Mouse (Mus musculus) MEL (cell line): Measurements from ENCODE around the gene Slc4a10. TPM values are rescaled to one million over a fixed set of nuclear protein-coding genes. Genes with fewer than 3 reads are reported as not detected.

Experiments
- DNase-seq: peaks from one replicate; pipeline ENCODE4 v3.0.0; 2011; ENCODE audit warnings: low read depth, low spot score
- H3K27ac ChIP-seq: 2 replicates; pipeline ENCODE4 v1.5.1; 2012; ENCODE audit warnings: low read depth, mild to moderate bottlenecking, control low read depth, low read length, moderate library complexity; ENCODE audit not compliant: control insufficient read depth
- H3K27me3 ChIP-seq, 2 experiments: fragments of 150-350 bp in 1 of 2; sonication (generic) in 1 of 2; 2 replicates each; pipeline ENCODE4 v1.6.1; 2012; ENCODE audit warnings: low read length in 2 of 2, mild to moderate bottlenecking in 2 of 2, improper control_type of control experiment in 1 of 2, moderate library complexity in 1 of 2; ENCODE audit not compliant: insufficient read depth in 2 of 2, control insufficient read depth in 1 of 2
- H3K36me3 ChIP-seq, 2 experiments: 2 replicates each; pipeline ENCODE4 v1.6.1; 2012 to 2014; ENCODE audit warnings: low read length in 2 of 2, improper control_type of control experiment in 1 of 2, inconsistent platforms in 1 of 2, mild to moderate bottlenecking in 1 of 2; ENCODE audit not compliant: insufficient read depth in 2 of 2, control insufficient read depth in 1 of 2
- H3K4me1 ChIP-seq, 2 experiments: fragments of 150-350 bp in 1 of 2; sonication (generic) in 1 of 2; 2 replicates each; pipeline ENCODE4 v1.6.1; 2012; ENCODE audit warnings: low read length in 2 of 2, improper control_type of control experiment in 1 of 2, mild to moderate bottlenecking in 1 of 2; ENCODE audit not compliant: insufficient read depth in 2 of 2, control insufficient read depth in 1 of 2
- H3K4me3 ChIP-seq, 2 experiments: fragments of 150-350 bp in 1 of 2; sonication (generic) in 1 of 2; 2 replicates each; pipeline ENCODE4 v1.5.1; 2012; ENCODE audit warnings: low read depth in 2 of 2, low read length in 2 of 2, mild to moderate bottlenecking in 2 of 2, moderate library complexity in 2 of 2, control low read depth in 1 of 2, improper control_type of control experiment in 1 of 2; ENCODE audit not compliant: control insufficient read depth in 1 of 2, insufficient read depth in 1 of 2
- H3K79me2 ChIP-seq: 2 replicates; pipeline ENCODE4 v1.6.1; 2012; ENCODE audit warnings: mild to moderate bottlenecking, low read length, moderate library complexity; ENCODE audit not compliant: control insufficient read depth, poor library complexity, insufficient read depth
- H3K9ac ChIP-seq: 2 replicates; pipeline ENCODE4 v1.6.1; 2012; ENCODE audit warnings: low read depth, mild to moderate bottlenecking, control low read depth, low read length, moderate library complexity; ENCODE audit not compliant: control insufficient read depth, poor library complexity, severe bottlenecking
- H3K9me3 ChIP-seq: fragments of 150-350 bp; sonication (generic); replicated peaks from 2 replicates; pipeline ENCODE4 v1.6.1; 2012; ENCODE audit warnings: mild to moderate bottlenecking, low read length, improper control_type of control experiment, moderate library complexity; ENCODE audit not compliant: insufficient read depth
- BHLHE40 ChIP-seq: IDR thresholded peaks from 2 replicates; pipeline ENCODE4 v1.6.1; 2012; ENCODE audit warnings: low read depth, mild to moderate bottlenecking, inconsistent platforms, low read length, improper control_type of control experiment, borderline replicate concordance
- CTCF ChIP-seq, 3 experiments: IDR thresholded peaks in 2 of 3; conservative IDR thresholded peaks in 1 of 3; 2 replicates each; pipeline ENCODE4 v1.5.1; 2011 to 2012; ENCODE audit warnings: low read length in 3 of 3, low read depth in 2 of 3, mild to moderate bottlenecking in 2 of 3, improper control_type of control experiment in 1 of 3, inconsistent platforms in 1 of 3, mixed read lengths in 1 of 3, moderate library complexity in 1 of 3; ENCODE audit not compliant: control insufficient read depth in 1 of 3, insufficient read depth in 1 of 3, poor library complexity in 1 of 3, severe bottlenecking in 1 of 3
- E2F4 ChIP-seq: IDR thresholded peaks from 2 replicates; pipeline ENCODE4 v1.6.1; 2011; ENCODE audit warnings: low read depth, low read length, improper control_type of control experiment, borderline replicate concordance
- ELF1 ChIP-seq: IDR thresholded peaks from 2 replicates; pipeline ENCODE4 v1.6.1; 2014; ENCODE audit warnings: low read depth, mild to moderate bottlenecking, inconsistent platforms, low read length, improper control_type of control experiment, moderate library complexity
- ETS1 ChIP-seq: IDR thresholded peaks from 2 replicates; pipeline ENCODE4 v1.6.1; 2012; ENCODE audit warnings: low read depth, mild to moderate bottlenecking, inconsistent platforms, low read length, improper control_type of control experiment, moderate library complexity
- GABPA ChIP-seq: IDR thresholded peaks from 2 replicates; pipeline ENCODE4 v1.6.1; 2012; ENCODE audit warnings: low read depth, mild to moderate bottlenecking, inconsistent platforms, low read length, improper control_type of control experiment, moderate library complexity
- GATA1 ChIP-seq: IDR thresholded peaks from 2 replicates; pipeline ENCODE4 v1.6.1; 2011; ENCODE audit warnings: low read depth, low read length, improper control_type of control experiment
- JUND ChIP-seq: IDR thresholded peaks from 2 replicates; pipeline ENCODE4 v1.6.1; 2011; ENCODE audit warnings: low read depth, mild to moderate bottlenecking, improper control_type of control experiment, low read length
- KAT2A ChIP-seq: conservative IDR thresholded peaks from 2 replicates; pipeline ENCODE4 v1.6.1; 2012; ENCODE audit warnings: low read depth, low read length, improper control_type of control experiment, inconsistent platforms
- MAX ChIP-seq: IDR thresholded peaks from 2 replicates; pipeline ENCODE4 v1.6.1; 2011; ENCODE audit warnings: low read length, improper control_type of control experiment
- MAZ ChIP-seq: IDR thresholded peaks from 2 replicates; pipeline ENCODE4 v1.6.1; 2012; ENCODE audit warnings: low read depth, mild to moderate bottlenecking, inconsistent platforms, low read length, improper control_type of control experiment
- MEF2A ChIP-seq: IDR thresholded peaks from 2 replicates; pipeline ENCODE4 v1.6.1; 2014; ENCODE audit warnings: low read depth, mild to moderate bottlenecking, inconsistent platforms, low read length, improper control_type of control experiment; ENCODE audit not compliant: poor library complexity, insufficient replicate concordance, severe bottlenecking; ENCODE audit errors: extremely low read depth
- MXI1 ChIP-seq: IDR thresholded peaks from 2 replicates; pipeline ENCODE4 v1.6.1; 2011; ENCODE audit warnings: mild to moderate bottlenecking, low read depth, low read length, improper control_type of control experiment
- MYB ChIP-seq: IDR thresholded peaks from 2 replicates; pipeline ENCODE4 v1.6.1; 2011; ENCODE audit warnings: mild to moderate bottlenecking, low read depth, low read length, improper control_type of control experiment
- NELFE ChIP-seq: IDR thresholded peaks from 2 replicates; pipeline ENCODE4 v1.6.1; 2011; ENCODE audit warnings: low read depth, low read length, improper control_type of control experiment
- NRF1 ChIP-seq: IDR thresholded peaks from 2 replicates; pipeline ENCODE4 v1.6.1; 2014; ENCODE audit warnings: low read depth, mild to moderate bottlenecking, inconsistent platforms, low read length, improper control_type of control experiment, moderate library complexity; ENCODE audit not compliant: poor library complexity, insufficient read depth, severe bottlenecking
- POLR2A ChIP-seq, 2 experiments: IDR thresholded peaks; 2 replicates each; pipeline ENCODE4 v1.6.1; 2011 to 2012; ENCODE audit warnings: low read length in 2 of 2, mild to moderate bottlenecking in 2 of 2, control low read depth in 1 of 2, improper control_type of control experiment in 1 of 2, low read depth in 1 of 2, moderate library complexity in 1 of 2; ENCODE audit not compliant: control insufficient read depth in 1 of 2, insufficient read depth in 1 of 2, poor library complexity in 1 of 2
- POLR2AphosphoS2 ChIP-seq: IDR thresholded peaks from 2 replicates; pipeline ENCODE4 v1.6.1; 2011; ENCODE audit warnings: low read length, improper control_type of control experiment
- POLR2AphosphoS5 ChIP-seq: IDR thresholded peaks from 2 replicates; pipeline ENCODE4 v1.6.1; 2012; ENCODE audit warnings: low read depth, borderline replicate concordance, mild to moderate bottlenecking, inconsistent platforms, low read length, moderate library complexity, mixed read lengths
- RAD21 ChIP-seq: IDR thresholded peaks from 2 replicates; pipeline ENCODE4 v1.6.1; 2011; ENCODE audit warnings: mild to moderate bottlenecking, low read depth, low read length, improper control_type of control experiment
- TAL1 ChIP-seq: IDR thresholded peaks from 2 replicates; pipeline ENCODE4 v1.6.1; 2012; ENCODE audit warnings: mild to moderate bottlenecking, inconsistent platforms, low read length, moderate library complexity, mixed read lengths
- UBTF ChIP-seq: IDR thresholded peaks from 2 replicates; pipeline ENCODE4 v1.6.1; 2012; ENCODE audit warnings: low read depth, mild to moderate bottlenecking, inconsistent platforms, low read length, improper control_type of control experiment, moderate library complexity, borderline replicate concordance; ENCODE audit not compliant: insufficient read depth
- ZC3H11A ChIP-seq: IDR thresholded peaks from 2 replicates; pipeline ENCODE4 v1.6.1; 2012; ENCODE audit warnings: low read depth, mild to moderate bottlenecking, inconsistent platforms, low read length, improper control_type of control experiment
- ZKSCAN1 ChIP-seq: IDR thresholded peaks from 2 replicates; pipeline ENCODE4 v1.6.1; 2012; ENCODE audit warnings: low read depth, mild to moderate bottlenecking, inconsistent platforms, low read length, improper control_type of control experiment, moderate library complexity
- polyA plus RNA-seq, 2 experiments: library from polyadenylated mRNA; stranded (reverse) in 1 of 2; unstranded in 1 of 2; fragments of >175 nt in 1 of 2; fragments of >200 nt in 1 of 2; gene quantifications; 2 replicates each; pipeline versions ENCODE4 v1.2.1 to v1.2.4; 2012; ENCODE audit warnings: low replicate concordance in 2 of 2, low read depth in 1 of 2; ENCODE audit not compliant: insufficient read length in 2 of 2, insufficient read depth in 1 of 2, missing spikeins in 1 of 2
- total RNA-seq: library from RNA; depleted of rRNA; stranded (reverse); fragments of 300-350 nt; gene quantifications from 2 replicates; pipeline ENCODE4 v1.2.3, GENCODE M21; 2012

Gene Slc4a10
- total and polyA plus RNA-seq, 3 experiments = 0.08 TPM; not detected in 2

DNA sequence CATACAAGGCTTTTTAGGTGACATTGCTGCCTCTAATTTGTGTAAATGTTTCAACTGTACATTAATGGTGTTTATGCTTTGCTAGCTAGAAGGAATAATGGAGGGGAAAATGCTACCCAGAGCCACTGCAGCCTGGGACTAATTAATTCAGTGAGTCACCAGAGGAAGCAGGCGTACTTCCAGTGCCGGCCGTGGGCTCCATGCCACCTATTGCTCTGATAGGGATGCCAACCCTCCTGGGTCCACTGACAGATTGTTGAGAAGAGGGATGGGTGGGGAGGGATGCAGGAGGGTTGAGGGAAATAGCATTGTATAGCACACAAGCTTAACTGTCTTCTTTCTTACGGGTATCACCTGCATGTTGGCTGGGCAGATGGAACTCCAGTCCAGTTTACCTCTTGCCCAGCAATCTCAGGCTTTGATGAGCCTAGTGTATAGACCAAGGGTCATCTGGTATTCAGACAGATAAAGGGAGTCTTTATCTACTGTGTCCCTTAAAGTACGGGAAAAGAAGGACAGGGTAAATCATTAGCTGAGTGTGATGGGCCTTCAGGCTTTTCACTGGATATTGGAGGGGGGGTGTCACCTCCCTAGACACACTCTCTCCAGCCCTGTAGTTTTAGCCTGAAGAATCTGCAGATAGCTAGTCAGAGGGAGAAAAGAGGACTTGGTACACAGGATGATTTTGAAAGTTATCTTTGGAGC, 322.2 kb downstream of the Slc4a10 start:
- H3K9ac ChIP-seq = no peak overlapping the region
- H3K27me3 ChIP-seq = no peaks in the 10 kb centered on the region
- no peak overlapping the region for H3K4me3 ChIP-seq
- TF ChIP-seq E2F4 (no peak), NELFE (no peak), CTCF (IDR thresholded peaks at IDR 0.05 in 2 of 3, conservative IDR thresholded peaks at IDR 0.05 in 1 of 3; ENCODE audit: control insufficient read depth in 1 of 3, insufficient read depth in 1 of 3, low read depth in 2 of 3, low read length in 3 of 3, poor library complexity in 1 of 3, severe bottlenecking in 1 of 3) (no peak), MAX (no peak), POLR2AphosphoS5 (no peak), MAZ (no peak), GATA1 (no peak), MEF2A (no peak), ZC3H11A (no peak), ELF1 (no peak), MXI1 (no peak), BHLHE40 (no peak), JUND (no peak), RAD21 (no peak), UBTF (no peak), ZKSCAN1 (no peak), ETS1 (no peak)
- H3K4me1 ChIP-seq = peaks cover 15 to 21% of the 10 kb centered on the region in 2 experiments
- H3K36me3 ChIP-seq = peaks cover 22 to 36% of the 10 kb centered on the region in 2 experiments
- H3K27ac ChIP-seq = no peak overlapping the region
- H3K9me3 ChIP-seq = no peaks in the 10 kb centered on the region
- no peak for DNase-seq
- no peaks in the 10 kb centered on the region for H3K79me2 ChIP-seq

GRCm38 (mm10) chr2:62370048-62370447, 323.8 kb downstream of the Slc4a10 start:
- no peak for TF ChIP-seq KAT2A
- TF ChIP-seq NRF1 = no peak
- TF ChIP-seq RAD21 = no peak
- TF ChIP-seq POLR2A (IDR thresholded peaks at IDR 0.05; ENCODE audit: control insufficient read depth in 1 of 2, insufficient read depth in 1 of 2, low read depth in 1 of 2, low read length in 2 of 2, poor library complexity in 1 of 2) = no peak
- no peak for TF ChIP-seq MYB
- no peak for TF ChIP-seq GABPA
- TF ChIP-seq TAL1 = no peak
- no peak for TF ChIP-seq POLR2AphosphoS2
- TF ChIP-seq BHLHE40 = no peak
- Histone ChIP-seq H3K4me1 (peaks cover 5 to 6% of the 10 kb centered on the region in 2 experiments), H3K27me3 (no peaks in the 10 kb centered on the region), H3K9me3 (no peaks in the 10 kb centered on the region), H3K27ac (no peak overlapping the region), H3K4me3 (no peak overlapping the region), H3K79me2 (no peaks in the 10 kb centered on the region), H3K36me3 (peaks cover 6 to 40% of the 10 kb centered on the region in 2 experiments), H3K9ac (no peak overlapping the region)
- DNase-seq = no peak
